Mouse (Mus musculus) C2C12 (cell line): ENCODE measurements around the gene Gm28729. TPM values are rescaled to one million over a fixed set of nuclear protein-coding genes. Genes with fewer than 3 reads are reported as not detected.

Experiments used
- H3K27me3 ChIP-seq: one replicate; pipeline ENCODE4 v1.6.1; 2011; ENCODE audit not compliant: control insufficient read depth, insufficient read depth, insufficient read length
- H3K36me3 ChIP-seq: one replicate; pipeline ENCODE4 v1.6.1; 2011; ENCODE audit not compliant: control insufficient read depth, insufficient read depth
- H3K4me3 ChIP-seq: one replicate; pipeline ENCODE4 v1.5.1; 2011; ENCODE audit warnings: mild to moderate bottlenecking, control low read depth; ENCODE audit not compliant: poor library complexity, insufficient read depth, severe bottlenecking
- H3K79me2 ChIP-seq: one replicate; pipeline ENCODE4 v1.6.1; 2011; ENCODE audit not compliant: control insufficient read depth, insufficient read depth
- H3K79me3 ChIP-seq: one replicate; pipeline ENCODE4 v1.6.1; 2011; ENCODE audit warnings: low read depth, control low read depth
- H3ac ChIP-seq: one replicate; pipeline ENCODE3; 2011; ENCODE audit warnings: low read depth; ENCODE audit not compliant: control insufficient read depth, insufficient read length
- CEBPB ChIP-seq: IDR thresholded peaks from one replicate; pipeline ENCODE4 v1.6.1; 2011; ENCODE audit warnings: low read depth, mild to moderate bottlenecking, control low read depth, moderate library complexity
- CTCF ChIP-seq: IDR thresholded peaks from one replicate; pipeline ENCODE4 v1.5.1; 2011; ENCODE audit not compliant: control insufficient read depth, insufficient read depth, insufficient read length
- FOSL1 ChIP-seq: IDR thresholded peaks from one replicate; pipeline ENCODE4 v1.8.0; 2011; ENCODE audit warnings: mild to moderate bottlenecking, low read length; ENCODE audit not compliant: poor library complexity, insufficient read depth, severe bottlenecking
- MAX ChIP-seq: IDR thresholded peaks from one replicate; pipeline ENCODE4 v1.6.1; 2011; ENCODE audit warnings: mild to moderate bottlenecking, control low read depth
- MYOD1 ChIP-seq: IDR thresholded peaks from one replicate; pipeline ENCODE4 v1.6.1; 2011; ENCODE audit warnings: low read depth; ENCODE audit not compliant: control insufficient read depth, insufficient read length
- MYOG ChIP-seq: IDR thresholded peaks from one replicate; pipeline ENCODE4 v1.6.1; 2011; ENCODE audit not compliant: control insufficient read depth, insufficient read length; ENCODE audit errors: extremely low read depth
- USF1 ChIP-seq: IDR thresholded peaks from one replicate; pipeline ENCODE4 v1.6.1; 2011; ENCODE audit warnings: low read depth, mild to moderate bottlenecking, control low read depth, moderate library complexity
- polyA plus RNA-seq: library from polyadenylated mRNA; unstranded; fragments of >200 nt; fragmentation: generic; extraction: Trizol; gene quantifications from one replicate; pipeline ENCODE4 v1.2.1, GENCODE M21; 2012; ENCODE audit warnings: missing spikeins

Gene Gm28729
- polyA plus RNA-seq, 1 experiment: not detected

- Histone ChIP-seq H3K27me3 (no peaks in the 10 kb centered on the region), H3K4me3 (no peak overlapping the region), H3ac (no peak overlapping the region), H3K79me2 (peaks cover 32% of the 10 kb centered on the region), H3K79me3 (peaks cover 25% of the 10 kb centered on the region), H3K36me3 (peaks cover 26% of the 10 kb centered on the region)
- no peak for TF ChIP-seq MAX
- no peak for TF ChIP-seq USF1
- no peak for TF ChIP-seq CEBPB
- TF ChIP-seq MYOD1: no peak
- no peak for TF ChIP-seq FOSL1
- TF ChIP-seq MYOG: no peak
- no peak for TF ChIP-seq CTCF
These were observed 54.6 kb downstream of the Gm28729 start for GRCm38 (mm10) chr9:96470266-96470974.

- Histone ChIP-seq H3K27me3 (no peaks in the 10 kb centered on the region), H3K36me3 (peaks cover 22% of the 10 kb centered on the region), H3K79me2 (peaks cover 24% of the 10 kb centered on the region), H3ac (no peak overlapping the region), H3K79me3 (peaks cover 17% of the 10 kb centered on the region), H3K4me3 (no peak overlapping the region)
- TF ChIP-seq MYOD1 (no peak), CEBPB (no peak), CTCF (no peak), MAX (no peak), USF1 (no peak), FOSL1 (no peak), MYOG (no peak)
These were observed 55.4 kb downstream of the Gm28729 start for GRCm38 (mm10) chr9:96469556-96470265.

- TF ChIP-seq MYOD1 (no peak), CTCF (no peak), FOSL1 (no peak), MYOG (no peak), USF1 (no peak), MAX (no peak), CEBPB (no peak)
- peaks cover 8% of the 10 kb centered on the region for H3K36me3 ChIP-seq
- no peaks in the 10 kb centered on the region for H3K79me2 ChIP-seq
- no peak overlapping the region for H3ac ChIP-seq
- H3K27me3 ChIP-seq: no peaks in the 10 kb centered on the region
- no peaks in the 10 kb centered on the region for H3K79me3 ChIP-seq
- no peak overlapping the region for H3K4me3 ChIP-seq
These were observed 61.4 kb downstream of the Gm28729 start for GRCm38 (mm10) chr9:96463708-96464107.

- Histone ChIP-seq H3K36me3 (no peaks in the 10 kb centered on the region), H3K79me2 (no peaks in the 10 kb centered on the region), H3K79me3 (no peaks in the 10 kb centered on the region), H3ac (no peak overlapping the region), H3K27me3 (no peaks in the 10 kb centered on the region), H3K4me3 (no peak overlapping the region)
- TF ChIP-seq FOSL1: no peak
- TF ChIP-seq CEBPB: no peak
- TF ChIP-seq MYOD1: no peak
- no peak for TF ChIP-seq MAX
- no peak for TF ChIP-seq CTCF
- no peak for TF ChIP-seq MYOG
- no peak for TF ChIP-seq USF1
These were observed 63.5 kb downstream of the Gm28729 start for GRCm38 (mm10) chr9:96461607-96462006.

- no peaks in the 10 kb centered on the region for H3K27me3 ChIP-seq
- TF ChIP-seq MYOD1 (no peak), MAX (no peak), USF1 (no peak), MYOG (no peak), FOSL1 (no peak), CTCF (no peak), CEBPB (no peak)
- H3K79me2 ChIP-seq: no peaks in the 10 kb centered on the region
- H3ac ChIP-seq: no peak overlapping the region
- no peaks in the 10 kb centered on the region for H3K79me3 ChIP-seq
- H3K4me3 ChIP-seq: no peak overlapping the region
- no peaks in the 10 kb centered on the region for H3K36me3 ChIP-seq
These were observed 64.8 kb downstream of the Gm28729 start for GRCm38 (mm10) chr9:96460117-96460865.

GRCm38 (mm10) chr9:96455618-96456017, 69.4 kb downstream of the Gm28729 start:
- Histone ChIP-seq H3K36me3 (no peaks in the 10 kb centered on the region), H3K27me3 (no peaks in the 10 kb centered on the region)
- no peak for TF ChIP-seq MAX
- no peak for TF ChIP-seq CTCF
- TF ChIP-seq MYOD1: no peak
- TF ChIP-seq USF1: no peak
- no peak for TF ChIP-seq MYOG
- TF ChIP-seq FOSL1: no peak
- TF ChIP-seq CEBPB: no peak

More at GRCm38 (mm10) chr9:96455618-96456017, 69.4 kb downstream of the Gm28729 start:
- Histone ChIP-seq H3K4me3 (no peak overlapping the region), H3ac (no peak overlapping the region), H3K79me3 (no peaks in the 10 kb centered on the region), H3K79me2 (no peaks in the 10 kb centered on the region)
